Mouse (Mus musculus): ENCODE results near the gene Ints6.
"Not testable (repeated sequence)": the region's sequence is repeated elsewhere in the genome, so short reads cannot be mapped to it uniquely, and the experiment has no call there.

GRCm38 (mm10) chr14:62642368-62642767, 118.6 kb downstream of the Ints6 start:
- not testable (repeated sequence) for TF ChIP-seq POLR2A (IDR thresholded peaks at IDR 0.05; ENCODE audit: insufficient read length, low read depth); MAX (IDR thresholded peaks at IDR 0.05; ENCODE audit: low read depth); USF1 (IDR thresholded peaks at IDR 0.05; ENCODE audit: low read depth); TCF12 (IDR thresholded peaks at IDR 0.05; ENCODE audit: insufficient read depth, poor library complexity, severe bottlenecking); MYOG (IDR thresholded peaks at IDR 0.05; ENCODE audit: control insufficient read depth in 1 of 3, insufficient read depth in 1 of 3, insufficient read length in 2 of 3, low read depth in 2 of 3); CEBPB (IDR thresholded peaks at IDR 0.05; ENCODE audit: insufficient read depth, poor library complexity, severe bottlenecking)
